Mouse (Mus musculus): ENCODE measurements around the gene Notch3.
"Not testable (repeated sequence)": the region's sequence is repeated elsewhere in the genome, so short reads cannot be mapped to it uniquely, and the experiment has no call there.

Gene Notch3

DNA sequence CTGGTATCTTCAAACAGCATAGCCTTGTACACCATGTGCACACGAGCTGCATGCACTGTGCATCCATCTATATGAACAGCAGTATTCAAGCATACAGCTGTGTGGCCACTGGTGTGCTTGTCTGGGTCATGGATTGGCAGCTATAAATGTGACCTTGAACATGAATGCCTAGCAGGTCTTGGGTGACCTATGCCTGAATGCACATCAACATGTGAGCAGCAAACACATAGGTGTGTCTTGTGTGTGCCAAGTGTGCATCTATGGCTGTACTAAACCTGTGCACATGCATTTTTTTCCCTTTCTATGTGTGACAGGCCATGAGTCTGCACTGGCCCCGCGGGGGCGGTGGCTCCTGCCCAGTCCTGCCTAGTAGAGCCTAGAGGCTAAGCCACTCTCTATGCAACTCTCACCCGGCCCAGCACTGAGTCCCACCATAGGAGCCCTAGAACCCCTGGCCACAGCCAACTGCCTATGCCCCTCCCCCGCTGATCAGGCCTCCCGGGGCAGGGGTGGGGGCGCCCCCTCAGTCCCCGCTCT, 1.3 kb downstream of the Notch3 start:
- no peak for DNase-seq

DNA sequence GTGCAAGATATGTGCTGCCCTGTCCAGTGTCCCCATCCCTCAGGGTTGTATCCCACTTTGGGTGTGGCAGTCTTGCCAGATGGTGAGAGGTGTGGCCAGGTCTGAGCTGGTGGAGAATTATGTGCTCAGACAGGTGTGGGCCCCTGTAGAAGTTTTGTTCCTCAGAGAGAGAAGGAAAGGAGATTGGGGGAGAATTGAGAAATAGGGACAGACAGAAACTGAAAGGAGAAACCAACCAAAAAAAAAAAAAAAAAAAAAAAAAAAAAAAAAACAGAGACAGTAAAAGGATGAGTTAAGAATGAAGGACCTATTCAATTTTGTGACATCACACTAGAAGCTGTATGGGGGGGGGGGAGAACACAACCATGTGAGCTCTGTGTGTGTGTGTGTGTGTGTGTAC, 1.9 kb downstream of the Notch3 start:
- no peak for DNase-seq

DNA sequence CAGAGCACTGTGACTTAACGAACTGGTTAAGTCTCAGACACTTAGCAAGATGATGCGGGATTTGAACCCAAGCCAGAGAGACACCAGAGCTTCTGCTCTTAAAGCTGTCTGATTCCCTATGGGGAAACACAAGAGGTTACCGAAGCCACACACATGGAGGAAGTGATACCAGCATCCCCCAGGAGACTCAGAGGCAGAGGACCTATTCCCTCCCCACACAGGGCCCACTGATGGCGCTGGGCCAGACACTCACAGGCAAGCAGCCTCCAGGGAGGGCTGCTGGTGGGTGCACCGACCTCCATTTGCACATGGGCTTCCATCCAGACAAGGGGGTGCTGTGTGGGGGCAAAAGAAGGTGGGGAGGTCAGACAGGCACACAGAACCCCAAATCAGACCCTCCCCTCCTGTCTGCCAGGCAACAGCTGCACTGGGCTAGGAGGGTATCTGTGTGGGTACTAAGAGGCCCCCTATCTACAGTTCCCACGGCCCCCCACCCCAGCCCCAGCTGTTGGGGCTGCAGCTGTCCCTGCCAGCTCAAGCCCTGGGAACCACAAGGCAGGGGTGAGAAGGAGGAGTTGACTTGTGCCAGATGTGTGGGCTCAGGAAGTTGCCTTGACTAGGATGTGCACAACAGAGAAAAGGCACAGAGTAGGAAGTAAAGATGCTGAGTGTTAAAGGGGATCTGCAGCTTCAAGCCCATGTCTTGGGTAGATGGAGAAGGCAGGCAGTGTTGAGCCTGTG, 2.6 kb downstream of the Notch3 start:
- DNase-seq, result no peak

DNA sequence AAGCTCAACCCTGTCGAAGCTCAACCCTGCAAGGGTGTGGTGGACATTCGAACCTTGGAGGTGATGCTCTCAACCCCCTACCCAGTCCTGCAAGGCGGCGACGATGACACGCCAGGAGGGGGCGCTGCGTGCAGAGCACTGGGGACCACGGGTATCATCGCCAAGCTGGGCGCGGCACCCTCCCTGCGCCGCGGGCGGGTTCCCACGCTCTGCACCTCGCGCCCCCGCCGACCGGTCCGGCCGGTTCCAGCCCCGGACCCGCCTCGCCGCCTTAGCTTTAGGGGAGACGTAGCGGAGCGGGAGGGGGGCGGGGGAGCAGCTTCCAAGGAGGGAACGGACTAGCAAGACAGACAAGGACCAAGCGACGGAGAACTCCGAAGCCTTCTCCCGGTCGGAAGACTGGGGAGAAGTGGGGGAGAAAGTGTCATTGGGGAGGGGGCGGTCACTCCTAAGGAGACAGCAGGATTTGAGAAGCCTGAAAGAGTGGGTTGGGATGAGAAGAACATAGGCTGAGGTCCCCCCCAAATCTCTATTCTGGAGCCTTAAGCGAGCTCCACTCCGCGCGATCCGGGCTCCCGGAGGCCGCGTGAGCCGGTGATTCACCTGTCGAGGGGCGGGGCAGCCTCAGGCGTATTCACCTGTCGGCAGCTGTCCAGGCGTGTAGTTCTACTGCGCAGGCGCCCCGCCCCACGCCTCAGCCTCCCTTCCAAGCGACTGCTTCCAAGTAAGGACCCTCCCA, 4.4 kb downstream of the Notch3 start:
- peak; percentile 38 for DNase-seq

DNA sequence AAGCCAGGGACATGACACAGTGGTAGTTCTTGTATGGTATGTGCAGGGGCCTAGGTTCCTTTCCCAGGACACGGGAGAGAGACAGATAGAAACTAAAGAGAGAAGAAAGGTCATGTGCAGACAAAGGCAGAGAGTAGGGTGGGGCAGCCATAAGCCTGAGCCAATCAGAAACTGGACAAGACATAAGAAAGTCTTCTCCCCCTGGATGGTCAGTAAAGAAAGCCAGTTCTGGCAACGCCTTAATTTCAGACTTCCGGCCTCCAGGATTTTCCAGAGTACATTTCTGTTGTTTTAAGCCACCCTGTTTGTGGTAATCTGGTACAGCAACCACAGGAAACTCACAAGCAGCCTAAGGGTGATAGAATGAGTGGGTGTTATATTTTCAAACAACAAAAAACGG, 5.8 kb downstream of the Notch3 start:
- DNase-seq, result no peak

DNA sequence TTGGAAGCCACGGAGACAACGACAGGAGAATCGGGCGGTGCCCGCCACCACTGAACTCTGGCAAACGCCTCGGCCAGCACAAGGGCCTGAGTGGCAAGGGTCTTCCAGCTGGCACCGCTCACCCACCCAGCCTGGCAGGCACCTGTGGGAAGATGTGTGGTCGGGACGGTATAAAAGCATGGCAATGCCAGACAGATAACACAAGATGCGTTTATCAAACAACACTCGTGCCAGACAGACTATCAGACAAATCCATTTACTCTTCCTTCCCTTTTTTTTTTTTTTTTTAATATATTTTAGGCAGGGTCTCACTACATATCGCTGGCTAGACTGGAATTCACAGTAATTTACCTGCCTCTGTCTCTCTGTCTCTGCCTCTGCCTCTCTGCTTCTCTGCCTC, 7.8 kb downstream of the Notch3 start:
- no peak for DNase-seq

DNA sequence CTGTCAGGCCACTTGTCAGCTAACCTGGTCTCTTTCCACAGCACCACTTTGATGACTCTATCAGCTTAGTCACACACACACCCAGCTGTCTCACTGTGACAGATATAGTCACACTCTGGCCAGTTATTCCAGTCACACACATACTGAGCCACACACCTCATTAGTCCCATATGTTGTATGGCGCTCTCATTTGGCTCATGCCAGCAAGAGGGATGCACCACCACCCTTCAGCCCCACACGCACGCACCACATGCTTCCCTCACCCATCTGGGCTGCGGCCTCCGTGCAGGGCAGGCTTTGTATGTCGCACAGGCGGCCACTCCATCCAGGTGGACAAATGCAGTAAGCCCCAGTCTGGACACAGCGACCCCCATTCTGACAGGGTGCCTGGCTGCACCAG, 19.9 kb downstream of the Notch3 start:
- no peak for DNase-seq

DNA sequence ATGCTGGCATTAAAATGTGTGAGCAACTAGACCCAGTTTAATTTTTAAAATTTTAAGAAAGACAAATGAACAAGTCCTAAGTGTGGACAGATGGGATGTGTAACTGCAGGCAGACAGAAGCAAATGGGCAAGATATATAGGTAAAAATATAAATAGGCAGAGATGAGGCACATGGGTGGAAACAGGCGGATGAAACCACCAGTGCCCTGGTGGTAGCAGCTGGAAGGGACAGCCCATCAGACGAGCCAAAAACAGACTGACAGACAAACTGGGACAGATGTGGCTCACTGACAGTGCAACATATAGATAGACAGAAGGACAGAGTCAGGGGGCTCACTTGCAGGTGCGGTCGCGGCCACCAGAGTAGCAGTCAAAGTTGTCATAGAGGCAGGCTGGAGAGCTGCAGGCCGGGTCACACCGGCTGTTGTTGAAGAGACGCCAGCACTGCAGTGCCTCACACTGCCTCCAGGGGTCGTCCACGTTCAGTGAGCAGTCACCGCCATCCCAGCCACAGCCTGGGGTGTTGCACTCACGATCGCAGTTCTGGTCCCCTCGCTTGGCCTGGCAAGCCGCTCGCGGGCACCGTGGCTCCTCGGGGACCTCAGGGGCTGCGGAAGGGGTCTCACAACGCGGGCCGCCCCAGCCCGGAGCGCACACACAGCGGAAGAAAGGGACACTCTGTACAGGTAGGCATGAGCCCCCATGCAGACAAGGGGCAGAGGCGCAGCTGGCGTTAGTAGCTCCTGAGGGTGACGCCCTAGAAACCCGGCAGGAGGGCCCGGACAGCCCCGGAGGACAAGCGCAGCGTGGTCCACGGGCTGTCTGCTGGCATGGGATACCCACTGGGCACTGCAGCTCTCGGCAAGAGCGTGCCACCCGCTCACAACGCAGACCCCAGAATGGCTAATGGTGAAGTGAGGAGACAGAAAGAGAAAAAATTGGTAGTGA, 23.5 kb downstream of the Notch3 start:
- peak; percentile 75 for DNase-seq

DNA sequence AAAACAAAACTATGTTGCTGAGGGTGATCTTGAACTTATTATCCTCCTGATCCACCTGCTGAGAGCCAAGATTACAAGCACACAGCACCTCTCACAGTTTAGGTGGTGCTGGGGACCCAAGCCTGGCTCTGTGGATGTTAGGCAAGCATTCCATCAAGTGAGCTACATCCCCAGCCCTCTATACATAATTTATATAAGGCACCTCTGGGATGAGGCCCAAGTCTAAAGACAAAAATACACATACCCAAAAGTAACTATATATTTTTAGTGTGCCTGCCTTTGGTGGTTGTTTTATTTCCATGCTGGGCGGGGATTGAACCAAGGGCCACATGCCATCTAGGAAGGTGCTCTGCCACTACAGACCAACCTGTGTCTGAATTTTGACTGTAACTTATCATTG, 24.4 kb downstream of the Notch3 start:
- no peak for DNase-seq

DNA sequence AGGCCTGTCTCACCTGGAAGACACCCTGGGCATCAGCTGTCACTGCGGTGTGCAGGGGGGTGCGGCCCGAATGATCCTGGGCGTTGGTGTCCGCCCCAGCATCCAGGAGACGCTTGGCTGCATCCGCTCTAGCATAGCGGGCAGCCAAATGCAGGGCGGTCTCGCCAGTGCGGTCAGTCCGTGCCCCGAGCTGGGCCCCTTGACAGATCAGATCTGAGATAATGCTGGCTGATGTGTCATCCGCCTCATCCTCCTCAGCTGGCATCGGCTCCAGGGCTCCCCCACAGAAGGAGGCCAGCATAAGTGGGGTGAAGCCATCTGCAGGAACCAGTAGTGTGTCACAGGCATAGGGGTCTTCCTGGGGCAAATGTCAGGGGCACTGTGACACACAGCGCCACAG, 33.3 kb downstream of the Notch3 start:
- DNase-seq, result no peak

DNA sequence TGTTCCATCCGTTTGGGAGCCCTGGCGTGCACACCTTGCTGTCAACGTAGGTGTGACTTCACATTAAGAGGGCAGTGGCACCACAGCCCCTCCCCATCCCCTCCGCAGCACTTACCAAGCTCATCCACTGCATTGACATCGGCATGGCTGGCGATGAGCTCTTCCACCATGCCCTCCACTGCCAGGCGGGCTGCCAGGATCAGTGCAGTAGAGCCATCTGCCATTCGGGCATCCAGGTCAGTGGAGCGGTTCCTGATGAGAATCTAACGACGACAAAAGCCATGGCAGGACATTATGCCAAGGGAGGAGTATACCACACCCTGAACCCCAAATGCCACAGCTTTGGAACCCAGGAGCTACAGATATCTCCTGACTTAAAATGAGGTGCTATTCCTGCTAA, 34.6 kb downstream of the Notch3 start:
- DNase-seq, result peak; percentile 65

DNA sequence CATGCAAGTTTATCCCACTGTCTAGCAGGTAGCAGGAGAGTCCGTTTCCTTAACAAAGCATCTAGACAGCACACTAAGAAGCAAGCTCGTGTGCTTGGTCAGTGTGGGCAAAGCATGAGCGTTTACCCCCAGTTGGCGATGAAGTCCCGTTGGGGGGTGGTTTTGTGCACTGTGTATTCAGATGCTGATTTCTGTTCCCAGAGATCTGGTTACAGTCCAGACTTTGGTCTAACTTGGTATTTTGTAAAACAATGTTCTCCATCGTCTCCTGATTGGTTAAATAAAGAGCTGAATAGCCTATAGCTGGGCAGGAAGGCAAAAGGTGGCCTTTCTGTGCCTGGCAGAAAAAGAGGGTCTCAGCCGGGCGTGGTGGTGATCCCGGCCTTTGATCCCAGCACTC, 36.1 kb downstream of the Notch3 start:
- DNase-seq, result no peak

DNA sequence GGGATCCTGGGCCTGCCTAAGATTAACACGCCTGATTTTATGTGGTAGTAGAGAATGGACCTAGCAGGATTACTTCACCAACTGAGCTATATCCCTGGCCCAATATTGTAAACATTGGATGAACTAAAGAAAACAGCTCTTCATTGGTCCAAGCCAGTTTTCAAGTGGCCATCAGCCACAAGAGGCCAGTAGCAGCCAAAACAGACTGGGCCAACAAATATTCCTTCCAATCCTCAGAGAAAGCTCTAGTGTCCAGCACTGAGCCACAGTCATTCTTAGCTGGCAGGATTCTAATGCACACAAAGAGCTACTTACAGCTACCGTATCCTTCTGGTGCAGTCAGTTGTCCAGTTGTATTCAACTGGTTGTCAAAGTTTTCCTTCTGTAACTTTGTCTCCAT, 39.5 kb downstream of the Notch3 start:
- DNase-seq, result no peak

DNA sequence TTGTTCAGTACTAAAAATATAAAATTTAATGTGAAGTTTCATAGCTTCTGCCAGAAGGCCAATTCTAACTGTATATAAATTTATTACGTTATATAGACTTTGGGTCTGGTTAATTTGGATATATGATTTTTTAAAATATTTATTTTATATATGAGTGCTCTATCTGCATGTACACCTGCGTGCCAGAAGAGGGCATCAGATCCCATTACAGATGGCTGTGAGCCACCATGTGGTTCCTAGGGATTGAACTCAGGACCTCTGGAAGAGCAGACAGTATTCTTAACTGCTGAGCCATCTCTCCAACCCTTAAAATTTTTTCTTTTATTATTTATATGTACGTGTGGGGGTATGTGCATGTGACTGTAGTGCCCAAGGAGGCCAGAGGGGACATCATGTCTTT, 41.2 kb downstream of the Notch3 start:
- DNase-seq, result no peak

DNA sequence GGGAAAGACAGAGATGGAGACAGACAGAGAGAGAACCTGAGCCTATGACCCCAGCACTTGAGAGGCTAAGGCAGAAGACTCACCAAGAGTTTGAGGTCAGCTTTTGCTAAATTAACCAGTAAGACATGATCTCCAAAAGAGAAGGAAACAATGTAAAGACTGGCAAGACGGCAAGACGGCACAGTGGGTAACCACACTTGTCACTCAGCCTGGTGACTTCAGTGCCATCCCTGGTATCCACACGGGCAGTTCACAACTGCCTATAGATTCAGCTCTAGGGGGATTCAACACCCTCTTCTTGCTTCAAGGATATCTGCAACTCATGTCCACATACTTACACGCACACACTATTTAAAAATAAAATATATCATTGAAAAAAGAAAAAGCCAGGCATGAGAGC, 43.1 kb downstream of the Notch3 start:
- no peak for DNase-seq

DNA sequence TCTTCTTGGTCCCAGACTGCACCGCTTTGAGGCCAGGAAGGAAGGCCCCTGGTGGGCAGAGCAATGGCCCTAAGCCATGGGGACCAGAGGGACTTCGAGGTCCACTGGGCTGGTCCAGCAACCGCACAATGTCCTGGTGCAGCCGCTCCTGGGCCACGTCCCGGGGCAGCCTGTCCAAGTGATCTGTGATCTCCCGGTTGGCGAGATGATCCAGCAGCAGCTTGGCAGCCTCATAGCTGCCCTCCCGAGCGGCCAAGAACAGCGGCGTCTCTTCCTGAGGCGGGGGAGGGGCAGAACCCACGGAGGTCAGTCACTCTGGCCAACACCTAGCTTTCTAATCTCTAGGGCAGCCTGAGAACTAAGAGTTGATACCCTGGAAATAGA, 44.1 kb downstream of the Notch3 start:
- DNase-seq, result no peak

DNA sequence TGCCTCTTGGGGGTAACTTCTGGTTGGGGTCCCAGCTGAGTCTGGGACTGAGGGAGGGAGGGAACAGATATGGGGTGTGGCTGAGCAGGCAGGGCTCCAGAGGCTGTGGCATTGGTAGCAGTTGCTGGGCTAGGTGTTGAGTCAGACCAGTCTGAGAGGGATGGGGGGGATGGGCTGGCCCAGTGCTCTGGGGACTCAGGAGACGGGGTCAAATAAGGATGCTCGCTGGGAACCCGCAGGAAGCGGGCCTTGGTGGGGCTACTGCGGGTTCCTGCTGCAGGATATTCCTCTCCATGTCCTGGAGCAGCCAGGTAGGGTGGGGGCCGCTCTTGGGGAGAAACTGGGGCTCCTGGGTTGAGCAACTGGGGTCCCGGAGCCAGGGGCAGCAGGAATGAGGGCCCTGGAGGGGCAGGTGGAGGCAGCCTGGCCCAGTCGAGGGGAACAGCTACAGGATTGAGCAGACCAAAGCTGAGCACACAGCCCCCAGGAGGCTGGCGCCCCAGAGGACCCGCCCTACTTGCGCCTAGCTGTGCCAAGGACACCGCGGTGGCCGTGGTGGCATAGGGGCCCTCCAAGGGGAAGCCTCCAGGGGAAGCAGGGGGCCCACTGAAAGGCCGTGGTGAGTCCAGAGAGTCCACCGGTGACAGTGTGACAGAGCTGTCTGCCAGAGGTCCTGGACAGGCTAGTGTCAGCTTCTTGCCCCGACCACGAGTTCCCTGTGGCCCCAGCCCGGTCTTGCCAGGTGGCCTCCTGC, 44.6 kb downstream of the Notch3 start:
- no peak for DNase-seq

DNA sequence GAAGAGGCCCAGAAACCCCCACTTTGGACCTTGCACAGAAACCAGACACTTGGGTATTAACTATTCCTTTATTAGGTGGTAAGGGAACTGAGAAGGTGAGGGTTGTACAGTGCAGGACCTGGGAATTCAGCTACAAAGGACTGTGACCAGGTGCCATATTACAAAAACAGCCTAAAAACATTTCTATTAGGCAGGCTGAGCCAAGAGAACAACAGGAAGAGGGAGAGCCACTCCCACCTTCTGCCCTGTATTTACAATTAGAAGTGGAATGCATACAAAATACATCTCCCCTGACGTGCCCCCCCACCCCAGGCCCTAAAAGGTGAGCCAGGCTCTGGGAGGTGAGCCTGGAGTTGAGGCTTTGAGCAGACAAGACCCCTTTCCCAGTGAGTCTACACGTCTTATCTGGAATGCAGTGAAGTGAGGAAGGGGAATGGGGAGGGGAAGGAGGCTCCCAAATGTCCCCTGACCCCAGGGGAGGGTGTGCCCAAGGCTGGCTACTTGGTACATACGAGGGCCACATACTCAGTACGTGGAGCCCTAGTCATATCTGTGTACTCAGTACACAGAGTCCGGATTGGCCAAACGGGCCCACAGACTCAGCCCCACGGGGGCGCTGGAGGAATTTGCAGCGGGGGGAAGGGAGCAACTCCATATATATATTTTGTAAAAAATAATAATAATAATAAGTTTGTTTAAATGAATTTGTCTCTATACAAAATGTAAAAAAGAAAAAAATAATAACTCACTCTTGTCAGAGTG, 45.7 kb downstream of the Notch3 start:
- no peak for DNase-seq

DNA sequence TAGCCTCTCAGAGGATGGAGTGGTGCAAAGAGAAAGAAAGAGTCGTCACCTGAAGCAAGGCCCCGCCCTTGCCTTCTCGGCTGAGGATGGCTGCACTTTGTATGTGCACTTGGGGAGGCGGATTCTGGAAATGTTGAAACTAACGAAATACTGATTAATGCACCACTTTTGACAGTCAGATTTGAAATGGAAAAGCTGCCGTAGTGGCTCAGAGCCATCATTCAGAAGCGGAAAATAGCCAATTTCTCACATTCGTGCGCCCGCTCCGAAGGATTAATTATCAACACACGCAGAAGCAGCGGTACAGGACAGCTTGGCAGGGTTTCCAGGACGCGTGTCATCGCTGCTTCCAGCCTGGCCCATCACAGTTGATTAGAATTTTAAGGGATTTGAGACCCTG, 47.5 kb downstream of the Notch3 start:
- DNase-seq, result no peak

DNA sequence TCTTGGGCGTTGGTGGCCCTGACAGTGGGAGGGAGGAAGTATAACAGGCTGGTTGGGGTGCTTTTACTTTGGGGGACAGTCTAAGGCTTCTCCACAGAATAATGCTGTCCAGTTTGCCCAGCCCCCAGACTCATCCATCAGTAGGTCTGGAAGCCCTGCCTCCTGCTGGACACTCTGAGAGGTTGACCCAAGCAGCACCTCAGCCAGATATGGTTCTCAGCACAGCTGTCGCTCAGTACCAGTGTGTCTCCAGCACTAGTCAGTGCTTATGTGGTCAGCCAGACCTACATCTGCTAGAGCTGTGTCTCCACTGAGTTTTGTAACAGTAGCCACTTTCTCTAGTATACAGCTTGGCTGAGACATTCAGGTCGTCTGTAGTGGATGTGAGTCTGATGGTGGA, 48.2 kb downstream of the Notch3 start:
- DNase-seq, result no peak

DNA sequence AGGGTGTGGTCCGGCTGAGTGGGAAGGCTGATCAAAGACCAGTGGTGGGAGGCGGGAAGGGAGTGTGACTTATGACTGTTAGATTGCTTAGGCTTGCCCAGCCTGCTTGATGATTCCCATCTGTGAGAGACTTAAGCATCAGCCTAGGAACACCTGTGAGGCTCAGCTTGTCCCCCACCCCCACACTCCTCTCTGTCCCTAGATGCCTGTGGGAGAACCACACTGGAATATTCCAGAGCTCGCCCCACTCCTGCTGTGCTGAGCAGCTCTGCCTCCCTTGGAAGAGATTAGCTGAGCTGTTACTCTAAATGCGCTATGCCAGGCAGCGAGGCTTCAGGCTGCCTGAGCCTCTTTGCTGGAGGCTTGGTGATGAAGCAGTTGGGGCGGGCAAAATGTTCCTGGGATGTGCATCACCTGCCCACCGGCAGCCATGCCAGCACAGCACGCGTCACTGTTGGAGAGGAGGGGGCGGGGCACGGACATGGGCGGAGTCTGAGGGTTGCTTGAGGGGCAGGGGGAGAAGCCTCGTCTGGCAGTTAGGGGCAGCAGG, 48.7 kb downstream of the Notch3 start:
- not testable (repeated sequence) for DNase-seq

All from cerebellum, adult 9-10 months (tissue).